Mouse (Mus musculus) MEL (cell line): ENCODE measurements around the gene Spg11. TPM values are rescaled to one million over a fixed set of nuclear protein-coding genes. Genes with fewer than 3 reads are reported as not detected.
"Not testable (repeated sequence)": the region's sequence is repeated elsewhere in the genome, so short reads cannot be mapped to it uniquely, and the experiment has no call there.

Experiments
- DNase-seq: peaks from one replicate; pipeline ENCODE4 v3.0.0; 2011; ENCODE audit warnings: low read depth, low spot score
- H3K27ac ChIP-seq: 2 replicates; pipeline ENCODE4 v1.5.1; 2012; ENCODE audit warnings: low read depth, mild to moderate bottlenecking, control low read depth, low read length, moderate library complexity; ENCODE audit not compliant: control insufficient read depth
- H3K27me3 ChIP-seq, 2 experiments: fragments of 150-350 bp in 1 of 2; sonication (generic) in 1 of 2; 2 replicates each; pipeline ENCODE4 v1.6.1; 2012; ENCODE audit warnings: low read length in 2 of 2, mild to moderate bottlenecking in 2 of 2, improper control_type of control experiment in 1 of 2, moderate library complexity in 1 of 2; ENCODE audit not compliant: insufficient read depth in 2 of 2, control insufficient read depth in 1 of 2
- H3K36me3 ChIP-seq, 2 experiments: 2 replicates each; pipeline ENCODE4 v1.6.1; 2012 to 2014; ENCODE audit warnings: low read length in 2 of 2, improper control_type of control experiment in 1 of 2, inconsistent platforms in 1 of 2, mild to moderate bottlenecking in 1 of 2; ENCODE audit not compliant: insufficient read depth in 2 of 2, control insufficient read depth in 1 of 2
- H3K4me1 ChIP-seq, 2 experiments: fragments of 150-350 bp in 1 of 2; sonication (generic) in 1 of 2; 2 replicates each; pipeline ENCODE4 v1.6.1; 2012; ENCODE audit warnings: low read length in 2 of 2, improper control_type of control experiment in 1 of 2, mild to moderate bottlenecking in 1 of 2; ENCODE audit not compliant: insufficient read depth in 2 of 2, control insufficient read depth in 1 of 2
- H3K4me3 ChIP-seq, 2 experiments: fragments of 150-350 bp in 1 of 2; sonication (generic) in 1 of 2; 2 replicates each; pipeline ENCODE4 v1.5.1; 2012; ENCODE audit warnings: low read depth in 2 of 2, low read length in 2 of 2, mild to moderate bottlenecking in 2 of 2, moderate library complexity in 2 of 2, control low read depth in 1 of 2, improper control_type of control experiment in 1 of 2; ENCODE audit not compliant: control insufficient read depth in 1 of 2, insufficient read depth in 1 of 2
- H3K79me2 ChIP-seq: 2 replicates; pipeline ENCODE4 v1.6.1; 2012; ENCODE audit warnings: mild to moderate bottlenecking, low read length, moderate library complexity; ENCODE audit not compliant: control insufficient read depth, poor library complexity, insufficient read depth
- H3K9ac ChIP-seq: 2 replicates; pipeline ENCODE4 v1.6.1; 2012; ENCODE audit warnings: low read depth, mild to moderate bottlenecking, control low read depth, low read length, moderate library complexity; ENCODE audit not compliant: control insufficient read depth, poor library complexity, severe bottlenecking
- H3K9me3 ChIP-seq: fragments of 150-350 bp; sonication (generic); replicated peaks from 2 replicates; pipeline ENCODE4 v1.6.1; 2012; ENCODE audit warnings: mild to moderate bottlenecking, low read length, improper control_type of control experiment, moderate library complexity; ENCODE audit not compliant: insufficient read depth
- BHLHE40 ChIP-seq: IDR thresholded peaks from 2 replicates; pipeline ENCODE4 v1.6.1; 2012; ENCODE audit warnings: low read depth, mild to moderate bottlenecking, inconsistent platforms, low read length, improper control_type of control experiment, borderline replicate concordance
- CTCF ChIP-seq, 3 experiments: IDR thresholded peaks in 2 of 3; conservative IDR thresholded peaks in 1 of 3; 2 replicates each; pipeline ENCODE4 v1.5.1; 2011 to 2012; ENCODE audit warnings: low read length in 3 of 3, low read depth in 2 of 3, mild to moderate bottlenecking in 2 of 3, improper control_type of control experiment in 1 of 3, inconsistent platforms in 1 of 3, mixed read lengths in 1 of 3, moderate library complexity in 1 of 3; ENCODE audit not compliant: control insufficient read depth in 1 of 3, insufficient read depth in 1 of 3, poor library complexity in 1 of 3, severe bottlenecking in 1 of 3
- E2F4 ChIP-seq: IDR thresholded peaks from 2 replicates; pipeline ENCODE4 v1.6.1; 2011; ENCODE audit warnings: low read depth, low read length, improper control_type of control experiment, borderline replicate concordance
- KAT2A ChIP-seq: conservative IDR thresholded peaks from 2 replicates; pipeline ENCODE4 v1.6.1; 2012; ENCODE audit warnings: low read depth, low read length, improper control_type of control experiment, inconsistent platforms
- MAFK ChIP-seq: IDR thresholded peaks from 2 replicates; pipeline ENCODE4 v1.6.1; 2011; ENCODE audit warnings: low read depth, mild to moderate bottlenecking, low read length, improper control_type of control experiment, borderline replicate concordance
- MXI1 ChIP-seq: IDR thresholded peaks from 2 replicates; pipeline ENCODE4 v1.6.1; 2011; ENCODE audit warnings: mild to moderate bottlenecking, low read depth, low read length, improper control_type of control experiment
- SMC3 ChIP-seq: IDR thresholded peaks from 2 replicates; pipeline ENCODE4 v1.6.1; 2011; ENCODE audit warnings: low read depth, low read length, improper control_type of control experiment
- TAL1 ChIP-seq: IDR thresholded peaks from 2 replicates; pipeline ENCODE4 v1.6.1; 2012; ENCODE audit warnings: mild to moderate bottlenecking, inconsistent platforms, low read length, moderate library complexity, mixed read lengths
- TCF12 ChIP-seq: IDR thresholded peaks from 2 replicates; pipeline ENCODE4 v1.6.1; 2014; ENCODE audit warnings: low read depth, mild to moderate bottlenecking, inconsistent platforms, low read length, improper control_type of control experiment, moderate library complexity
- UBTF ChIP-seq: IDR thresholded peaks from 2 replicates; pipeline ENCODE4 v1.6.1; 2012; ENCODE audit warnings: low read depth, mild to moderate bottlenecking, inconsistent platforms, low read length, improper control_type of control experiment, moderate library complexity, borderline replicate concordance; ENCODE audit not compliant: insufficient read depth
- ZC3H11A ChIP-seq: IDR thresholded peaks from 2 replicates; pipeline ENCODE4 v1.6.1; 2012; ENCODE audit warnings: low read depth, mild to moderate bottlenecking, inconsistent platforms, low read length, improper control_type of control experiment
- ZKSCAN1 ChIP-seq: IDR thresholded peaks from 2 replicates; pipeline ENCODE4 v1.6.1; 2012; ENCODE audit warnings: low read depth, mild to moderate bottlenecking, inconsistent platforms, low read length, improper control_type of control experiment, moderate library complexity
- polyA plus RNA-seq, 2 experiments: library from polyadenylated mRNA; stranded (reverse) in 1 of 2; unstranded in 1 of 2; fragments of >175 nt in 1 of 2; fragments of >200 nt in 1 of 2; gene quantifications; 2 replicates each; pipeline versions ENCODE4 v1.2.1 to v1.2.4; 2012; ENCODE audit warnings: low replicate concordance in 2 of 2, low read depth in 1 of 2; ENCODE audit not compliant: insufficient read length in 2 of 2, insufficient read depth in 1 of 2, missing spikeins in 1 of 2
- total RNA-seq: library from RNA; depleted of rRNA; stranded (reverse); fragments of 300-350 nt; gene quantifications from 2 replicates; pipeline ENCODE4 v1.2.3, GENCODE M21; 2012

The Spg11 gene
- total and polyA plus RNA-seq, 3 experiments, result 5.9 to 6.9 TPM; not detected in 1

GRCm38 (mm10) chr2:122108101-122108500 is 10.1 kb downstream of the Spg11 start:
- no peak overlapping the region for H3K9ac ChIP-seq
- no peak for DNase-seq
- peaks cover 0 to 2% of the 10 kb centered on the region in 2 experiments; a peak in 1 of 4 replicates for H3K36me3 ChIP-seq
- no peaks in the 10 kb centered on the region for H3K4me1 ChIP-seq
- no peak overlapping the region for H3K27ac ChIP-seq
- no peak overlapping the region for H3K4me3 ChIP-seq
- H3K79me2 ChIP-seq, result no peaks in the 10 kb centered on the region
- no peaks in the 10 kb centered on the region for H3K27me3 ChIP-seq
- TF ChIP-seq UBTF (no peak), TAL1 (no peak), KAT2A (no peak), BHLHE40 (no peak), TCF12 (no peak), MXI1 (no peak), E2F4 (no peak), CTCF (IDR thresholded peaks at IDR 0.05 in 2 of 3, conservative IDR thresholded peaks at IDR 0.05 in 1 of 3; ENCODE audit: control insufficient read depth in 1 of 3, insufficient read depth in 1 of 3, low read depth in 2 of 3, low read length in 3 of 3, poor library complexity in 1 of 3, severe bottlenecking in 1 of 3) (no peak), ZKSCAN1 (no peak), ZC3H11A (no peak)
- H3K9me3 ChIP-seq, result no peaks in the 10 kb centered on the region

- Histone ChIP-seq H3K9me3 (no peaks in the 10 kb centered on the region), H3K27me3 (no peaks in the 10 kb centered on the region), H3K4me3 (no peak overlapping the region), H3K4me1 (no peaks in the 10 kb centered on the region), H3K9ac (no peak overlapping the region), H3K79me2 (no peaks in the 10 kb centered on the region), H3K27ac (no peak overlapping the region), H3K36me3 (peaks cover 0 to 3% of the 10 kb centered on the region in 2 experiments; a peak in 1 of 4 replicates)
- TF ChIP-seq E2F4 (no peak), CTCF (IDR thresholded peaks at IDR 0.05 in 2 of 3, conservative IDR thresholded peaks at IDR 0.05 in 1 of 3; ENCODE audit: control insufficient read depth in 1 of 3, insufficient read depth in 1 of 3, low read depth in 2 of 3, low read length in 3 of 3, poor library complexity in 1 of 3, severe bottlenecking in 1 of 3) (peak; percentile 43 to 67 (median 57)), MAFK (no peak), SMC3 (peak; percentile 22), ZC3H11A (no peak)
- DNase-seq, result peak; percentile 49
These were observed 16.1 kb downstream of the Spg11 start for GRCm38 (mm10) chr2:122102070-122102469.

- H3K9me3 ChIP-seq, H3K4me1 ChIP-seq, H3K79me2 ChIP-seq, H3K27me3 ChIP-seq, H3K27ac ChIP-seq, H3K36me3 ChIP-seq, H3K9ac ChIP-seq, H3K4me3 ChIP-seq: not testable (repeated sequence)
- peak; percentile 21 for DNase-seq
These were observed 20.5 kb downstream of the Spg11 start for GRCm38 (mm10) chr2:122097686-122098085.
